Mouse (Mus musculus): ENCODE results near the gene Fam189a1. TPM values are rescaled to one million over a fixed set of nuclear protein-coding genes. Genes with fewer than 3 reads are reported as not detected.

Gene Fam189a1
- polyA plus RNA-seq, 2 experiments, result 0.02 TPM; not detected in 1

- Histone ChIP-seq H3K4me3 (ENCODE audit: insufficient read depth in 1 of 2, low read depth in 2 of 2, low read length in 2 of 2) (no peak overlapping the region), H3K9me3 (ENCODE audit: control insufficient read depth, low read length) (no peaks in the 10 kb centered on the region), H3K36me3 (replicated peaks; ENCODE audit: control insufficient read depth, insufficient read depth, low read depth) (no peaks in the 10 kb centered on the region), H3K9ac (replicated peaks) (no peak overlapping the region), H3K27ac (no peak overlapping the region), H3K4me2 (ENCODE audit: low read depth) (no peak overlapping the region), H3K4me1 (replicated peaks; ENCODE audit: control insufficient read depth in 2 of 2, insufficient read depth in 2 of 2, low read length in 1 of 2) (no peaks in the 10 kb centered on the region), H3K27me3 (ENCODE audit: control insufficient read depth, insufficient read depth, low read length) (no peaks in the 10 kb centered on the region)
- ATAC-seq (ENCODE audit: insufficient read depth), result no peak
- TF ChIP-seq CTCF (IDR thresholded peaks at IDR 0.05; ENCODE audit: low read depth) (no peak), EP300 (IDR thresholded peaks at IDR 0.05; ENCODE audit: low read depth) (no peak)
- no peak for DNase-seq (ENCODE audit: low read depth in 3 of 3, low spot score in 3 of 3)
- 44% methylated on average over 5 of the region's 5 CpGs for WGBS (ENCODE audit: insufficient replicate concordance)
These were observed 60.7 kb downstream of the Fam189a1 start for GRCm38 (mm10) chr7:65095631-65096107.

DNA sequence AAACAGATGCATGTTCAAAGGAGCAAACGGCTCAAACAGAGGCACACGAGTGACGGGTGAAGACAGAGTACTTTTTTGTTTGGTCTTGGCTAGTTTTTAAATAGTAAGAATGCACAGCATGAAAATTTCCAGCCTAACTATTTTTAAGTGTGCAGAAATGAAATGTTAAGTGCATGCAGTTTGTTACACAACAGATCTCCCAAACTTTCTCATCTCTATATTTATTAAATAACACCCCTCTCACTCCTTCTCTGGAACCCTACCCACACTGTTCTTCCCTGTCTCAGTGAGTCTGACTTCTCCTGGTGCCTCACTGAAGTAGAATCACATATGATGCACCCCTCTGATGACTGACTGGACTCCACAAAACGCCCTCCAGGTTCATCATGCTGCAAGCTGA, 63.1 kb downstream of the Fam189a1 start:
- Histone ChIP-seq H3K9me3 (ENCODE audit: control insufficient read depth, low read length) (no peaks in the 10 kb centered on the region), H3K27ac (no peak overlapping the region), H3K4me2 (ENCODE audit: low read depth) (no peak overlapping the region), H3K4me3 (ENCODE audit: insufficient read depth in 1 of 2, low read depth in 2 of 2, low read length in 2 of 2) (no peak overlapping the region), H3K36me3 (replicated peaks; ENCODE audit: control insufficient read depth, insufficient read depth, low read depth) (no peaks in the 10 kb centered on the region), H3K4me1 (replicated peaks; ENCODE audit: control insufficient read depth in 2 of 2, insufficient read depth in 2 of 2, low read length in 1 of 2) (no peaks in the 10 kb centered on the region), H3K9ac (replicated peaks) (no peak overlapping the region), H3K27me3 (ENCODE audit: control insufficient read depth, insufficient read depth, low read length) (no peaks in the 10 kb centered on the region)
- no peak for ATAC-seq (ENCODE audit: insufficient read depth)
- DNase-seq (ENCODE audit: low read depth in 3 of 3, low spot score in 3 of 3), result no peak
- WGBS (ENCODE audit: insufficient replicate concordance), result 68% methylated on average over 4 of the region's 4 CpGs
- no peak for TF ChIP-seq EP300 (IDR thresholded peaks at IDR 0.05; ENCODE audit: low read depth)
- TF ChIP-seq CTCF (IDR thresholded peaks at IDR 0.05; ENCODE audit: low read depth), result no peak

DNA sequence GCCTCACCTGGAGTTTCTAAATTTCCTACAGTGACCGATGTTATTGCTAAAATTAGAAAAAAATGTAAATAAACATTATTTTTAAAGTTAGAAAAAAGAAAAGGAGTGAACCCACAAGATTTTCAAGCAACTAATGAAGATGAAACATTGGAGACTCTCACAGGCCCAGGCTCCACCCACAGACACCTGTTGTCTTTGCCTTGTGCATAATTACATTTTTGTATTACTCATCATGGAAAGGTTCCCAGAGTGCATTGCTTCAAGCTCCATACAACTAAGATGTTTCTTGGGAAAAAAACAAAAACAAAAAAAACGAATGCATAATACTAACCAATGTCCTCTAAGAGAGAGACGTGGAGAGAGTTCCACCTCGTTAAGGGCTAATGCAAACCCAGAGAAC, 64.9 kb downstream of the Fam189a1 start:
- no peak overlapping the region for H3K9ac ChIP-seq (replicated peaks)
- no peak for DNase-seq (ENCODE audit: low read depth in 3 of 3, low spot score in 3 of 3)
- H3K4me3 ChIP-seq (ENCODE audit: insufficient read depth in 1 of 2, low read depth in 2 of 2, low read length in 2 of 2), result no peak overlapping the region
- no peaks in the 10 kb centered on the region for H3K27me3 ChIP-seq (ENCODE audit: control insufficient read depth, insufficient read depth, low read length)
- WGBS (ENCODE audit: insufficient replicate concordance), result 54% methylated on average over 4 of the region's 4 CpGs
- H3K4me2 ChIP-seq (ENCODE audit: low read depth), result no peak overlapping the region
- H3K36me3 ChIP-seq (replicated peaks; ENCODE audit: control insufficient read depth, insufficient read depth, low read depth), result no peaks in the 10 kb centered on the region
- H3K4me1 ChIP-seq (replicated peaks; ENCODE audit: control insufficient read depth in 2 of 2, insufficient read depth in 2 of 2, low read length in 1 of 2), result no peaks in the 10 kb centered on the region
- no peak for TF ChIP-seq EP300 (IDR thresholded peaks at IDR 0.05; ENCODE audit: low read depth)
- TF ChIP-seq CTCF (IDR thresholded peaks at IDR 0.05; ENCODE audit: low read depth), result no peak
- no peak for ATAC-seq (ENCODE audit: insufficient read depth)
- no peaks in the 10 kb centered on the region for H3K9me3 ChIP-seq (ENCODE audit: control insufficient read depth, low read length)
- H3K27ac ChIP-seq, result no peak overlapping the region

GRCm38 (mm10) chr7:65085972-65086371, 70.4 kb downstream of the Fam189a1 start:
- Histone ChIP-seq H3K27ac (no peak overlapping the region), H3K4me2 (ENCODE audit: low read depth) (no peak overlapping the region), H3K27me3 (ENCODE audit: control insufficient read depth, insufficient read depth, low read length) (no peaks in the 10 kb centered on the region), H3K9me3 (ENCODE audit: control insufficient read depth, low read length) (no peaks in the 10 kb centered on the region), H3K4me1 (replicated peaks; ENCODE audit: control insufficient read depth in 2 of 2, insufficient read depth in 2 of 2, low read length in 1 of 2) (no peaks in the 10 kb centered on the region), H3K9ac (replicated peaks) (no peak overlapping the region), H3K4me3 (ENCODE audit: insufficient read depth in 1 of 2, low read depth in 2 of 2, low read length in 2 of 2) (no peak overlapping the region), H3K36me3 (replicated peaks; ENCODE audit: control insufficient read depth, insufficient read depth, low read depth) (no peaks in the 10 kb centered on the region)
- 40% methylated on average over 6 of the region's 6 CpGs for WGBS (ENCODE audit: insufficient replicate concordance)
- ATAC-seq (ENCODE audit: insufficient read depth) (no peak), DNase-seq (ENCODE audit: low read depth in 3 of 3, low spot score in 3 of 3) (no peak)
- no peak for TF ChIP-seq CTCF (IDR thresholded peaks at IDR 0.05; ENCODE audit: low read depth)
- no peak for TF ChIP-seq EP300 (IDR thresholded peaks at IDR 0.05; ENCODE audit: low read depth)

- no peak overlapping the region for H3K4me2 ChIP-seq (ENCODE audit: low read depth)
- no peaks in the 10 kb centered on the region for H3K36me3 ChIP-seq (replicated peaks; ENCODE audit: control insufficient read depth, insufficient read depth, low read depth)
- no peak overlapping the region for H3K9ac ChIP-seq (replicated peaks)
- H3K27ac ChIP-seq, result no peak overlapping the region
- H3K27me3 ChIP-seq (ENCODE audit: control insufficient read depth, insufficient read depth, low read length), result no peaks in the 10 kb centered on the region
- no peak overlapping the region for H3K4me3 ChIP-seq (ENCODE audit: insufficient read depth in 1 of 2, low read depth in 2 of 2, low read length in 2 of 2)
- 51% methylated on average over 3 of the region's 3 CpGs for WGBS (ENCODE audit: insufficient replicate concordance)
- DNase-seq (ENCODE audit: low read depth in 3 of 3, low spot score in 3 of 3) (no peak), ATAC-seq (ENCODE audit: insufficient read depth) (no peak)
- no peaks in the 10 kb centered on the region for H3K4me1 ChIP-seq (replicated peaks; ENCODE audit: control insufficient read depth in 2 of 2, insufficient read depth in 2 of 2, low read length in 1 of 2)
- H3K9me3 ChIP-seq (ENCODE audit: control insufficient read depth, low read length), result no peaks in the 10 kb centered on the region
- TF ChIP-seq CTCF (IDR thresholded peaks at IDR 0.05; ENCODE audit: low read depth) (no peak), EP300 (IDR thresholded peaks at IDR 0.05; ENCODE audit: low read depth) (no peak)
These were observed 73.6 kb downstream of the Fam189a1 start for GRCm38 (mm10) chr7:65082778-65083091.

Data from liver, embryonic 14.5 days (tissue).